Mouse (Mus musculus) brain, embryonic 14.5 days (tissue): ENCODE measurements at regions not wholly inside any gene's neighbourhood (a gene's known extent, or its start where the extent isn't known, plus 50 kb on each side); places are given as distances from the start of the nearest gene placed in this dataset.

ENCODE experiments used
- CTCF ChIP-seq: fragments of 200-500 bp; IDR thresholded peaks from 2 replicates; pipeline ENCODE4 v1.5.1; 2012; ENCODE audit warnings: inconsistent platforms, mild to moderate bottlenecking, moderate library complexity, borderline replicate concordance; ENCODE audit not compliant: insufficient read depth, insufficient read length; ENCODE audit errors: extremely low read depth
- POLR2A ChIP-seq: fragments of 200-500 bp; IDR thresholded peaks from 2 replicates; pipeline ENCODE4 v1.6.1; 2012; ENCODE audit warnings: mild to moderate bottlenecking, inconsistent platforms, borderline replicate concordance; ENCODE audit not compliant: poor library complexity, insufficient read depth, insufficient read length, severe bottlenecking; ENCODE audit errors: extremely low read depth

GRCm38 (mm10) chr1:140748011-140748410 lies 502.1 kb downstream of the Kcnt2 start:
- TF ChIP-seq POLR2A, result no peak
- no peak for TF ChIP-seq CTCF
